Mouse (Mus musculus) ES-E14 (cell line): ENCODE data around the gene Marcksl1. TPM values are rescaled to one million over a fixed set of nuclear protein-coding genes. Genes with fewer than 3 reads are reported as not detected.
"Not testable (repeated sequence)": the region's sequence is repeated elsewhere in the genome, so short reads cannot be mapped to it uniquely, and the experiment has no call there.

ENCODE experiments used
- DNase-seq: peaks from one replicate; pipeline ENCODE4 v3.0.0-alpha.2; 2013; ENCODE audit warnings: low read depth, low spot score
- H3K27ac ChIP-seq: 2 replicates; pipeline ENCODE4 v1.5.1; 2012; ENCODE audit warnings: low read depth, mild to moderate bottlenecking, low read length, moderate library complexity, mixed read lengths; ENCODE audit not compliant: poor library complexity, insufficient read depth, severe bottlenecking
- H3K36me3 ChIP-seq: 2 replicates; pipeline ENCODE4 v1.6.1; 2012; ENCODE audit warnings: mild to moderate bottlenecking, low read length, moderate library complexity, mixed read lengths; ENCODE audit not compliant: control insufficient read depth, poor library complexity, insufficient read depth, severe bottlenecking
- H3K4me1 ChIP-seq, 2 experiments: fragments of 150-350 bp in 1 of 2; sonication (generic) in 1 of 2; 2 replicates each; pipeline ENCODE4 v1.6.1; 2012; ENCODE audit warnings: low read length in 2 of 2, mild to moderate bottlenecking in 1 of 2, mixed read lengths in 1 of 2; ENCODE audit not compliant: control insufficient read depth in 2 of 2, insufficient read depth in 2 of 2, poor library complexity in 1 of 2
- H3K4me3 ChIP-seq, 2 experiments: fragments of 150-350 bp in 1 of 2; sonication (generic) in 1 of 2; 2 replicates each; pipeline ENCODE4 v1.5.1; 2012; ENCODE audit warnings: low read length in 2 of 2, low read depth in 1 of 2, mild to moderate bottlenecking in 1 of 2, mixed read lengths in 1 of 2; ENCODE audit not compliant: insufficient read depth in 1 of 2, poor library complexity in 1 of 2, severe bottlenecking in 1 of 2
- H3K9ac ChIP-seq: 2 replicates; pipeline ENCODE4 v1.6.1; 2012; ENCODE audit warnings: low read depth, mild to moderate bottlenecking, low read length, mixed read lengths; ENCODE audit not compliant: poor library complexity, insufficient read depth, severe bottlenecking
- H3K9me3 ChIP-seq: fragments of 150-350 bp; sonication (generic); 2 replicates; pipeline ENCODE4 v1.6.1; 2012; ENCODE audit warnings: low read depth, mild to moderate bottlenecking, low read length; ENCODE audit not compliant: control insufficient read depth, insufficient read depth
- CHD2 ChIP-seq: IDR thresholded peaks from 2 replicates; pipeline ENCODE4 v1.6.1; 2014; ENCODE audit warnings: mild to moderate bottlenecking, low read depth, low read length, inconsistent platforms
- HCFC1 ChIP-seq: IDR thresholded peaks from 2 replicates; pipeline ENCODE4 v1.6.1; 2012; ENCODE audit warnings: low read length, inconsistent platforms, borderline replicate concordance; ENCODE audit not compliant: insufficient read depth
- MAFK ChIP-seq: IDR thresholded peaks from 2 replicates; pipeline ENCODE4 v1.6.1; 2014; ENCODE audit warnings: mild to moderate bottlenecking, low read depth, low read length, inconsistent platforms; ENCODE audit not compliant: insufficient read depth
- ZC3H11A ChIP-seq: IDR thresholded peaks from 2 replicates; pipeline ENCODE4 v1.6.1; 2012; ENCODE audit warnings: low read depth, mild to moderate bottlenecking, inconsistent platforms, low read length, borderline replicate concordance
- ZNF384 ChIP-seq: IDR thresholded peaks from 2 replicates; pipeline ENCODE4 v1.6.1; 2012; ENCODE audit warnings: low read depth, low read length, inconsistent platforms
- in situ Hi-C, 2 experiments: fragments of 600-800 bp; cut with MboI; formaldehyde crosslinking; loops; one replicate each; pipeline ENCODE4 v1.15.1; 2025; ENCODE audit warnings: low sequenced_read_pairs in 2 of 2, inconsistent platforms in 1 of 2; ENCODE audit not compliant: unreplicated experiment in 2 of 2
- total RNA-seq: library from RNA; depleted of rRNA; stranded (reverse); fragments of 300-350 nt; gene quantifications from 2 replicates; pipeline ENCODE4 v1.2.3, GENCODE M21; 2012

Gene Marcksl1
- total RNA-seq, 1 experiment, result 233 TPM

DNA sequence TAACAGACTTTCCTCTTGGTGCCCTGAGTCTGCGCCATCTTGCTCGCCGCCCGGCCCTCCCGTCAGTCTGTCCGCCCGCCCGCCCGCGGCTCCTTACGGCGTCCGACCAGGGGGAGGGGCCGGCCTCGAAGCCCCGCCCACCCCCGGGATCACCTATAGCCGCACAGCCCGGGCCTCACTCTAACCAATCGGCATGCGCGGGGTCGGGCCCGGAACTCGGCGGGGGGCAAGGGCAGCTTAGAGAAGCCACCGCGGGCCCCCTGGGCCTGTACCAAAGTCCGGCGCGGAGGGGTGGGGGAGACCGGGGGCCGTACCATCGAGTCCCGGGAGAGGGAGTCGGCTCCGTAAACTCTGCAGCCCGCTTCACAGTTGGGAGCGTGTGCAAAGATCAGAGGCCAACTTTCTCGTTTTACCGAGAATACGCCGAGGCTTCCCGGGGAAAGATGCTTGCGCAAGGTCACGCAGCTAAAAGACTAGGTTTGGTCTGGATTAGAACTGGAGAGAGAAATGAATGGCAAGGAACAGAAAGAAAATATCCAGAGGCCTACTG, 29.3 kb downstream of the Marcksl1 start, which contains the start of gene Hdac1:
Hdac1 (minus strand) TSS at position 122 of the 550 bp plus-strand sequence.
- TF ChIP-seq ZC3H11A (no peak), HCFC1 (no peak), MAFK (no peak), ZNF384 (no peak), CHD2 (no peak)
- H3K36me3 ChIP-seq, result peaks cover 8% of the 10 kb centered on the region; the same call in 1 of the 2 replicates
- peak within 1 kb of the TSS; percentile 75 to 94 for H3K4me3 ChIP-seq
- H3K9ac ChIP-seq, result peak within 1 kb of the TSS; percentile 86
- peak within 1 kb of the TSS; percentile 88 for H3K27ac ChIP-seq
- in situ Hi-C loops, result no loop called here
- H3K4me1 ChIP-seq, result peaks cover 4% of the 10 kb centered on the region in 2 experiments; a peak in 2 of 4 replicates
- DNase-seq, result peak; percentile 97
- H3K9me3 ChIP-seq, result no peaks in the 10 kb centered on the region

DNA sequence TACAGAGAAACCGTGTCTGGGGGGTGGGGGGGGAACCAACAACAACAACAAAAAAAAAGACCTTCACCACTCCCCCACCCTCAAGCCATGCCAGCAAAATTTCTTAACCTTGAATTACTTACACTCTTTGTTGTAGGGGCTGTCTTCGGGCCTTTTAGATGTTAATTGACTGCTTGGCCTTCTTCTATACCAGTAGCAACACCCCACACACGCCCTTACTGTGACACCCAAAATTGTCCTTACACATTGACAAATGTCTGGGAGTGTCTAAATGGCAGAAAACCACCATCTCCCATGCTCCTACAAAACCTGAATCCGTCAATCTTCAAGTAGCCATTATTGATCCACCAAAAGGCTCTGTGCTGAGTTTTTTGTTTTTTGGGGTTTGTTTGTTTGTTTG, 30.7 kb downstream of the Marcksl1 start:
- H3K36me3 ChIP-seq, result peaks cover 7% of the 10 kb centered on the region; the same call in 1 of the 2 replicates
- H3K9me3 ChIP-seq, result no peaks in the 10 kb centered on the region
- peak overlapping the region; percentile 8 to 10; a peak in 2 of 4 replicates for H3K4me3 ChIP-seq
- DNase-seq, result no peak
- no peak for TF ChIP-seq HCFC1
- TF ChIP-seq MAFK, result no peak
- TF ChIP-seq ZC3H11A, result no peak
- no peak for TF ChIP-seq ZNF384
- TF ChIP-seq CHD2, result no peak
- H3K4me1 ChIP-seq, result peaks cover 4% of the 10 kb centered on the region in 2 experiments; a peak in 2 of 4 replicates
- peak overlapping the region; percentile 82; the same call in 1 of the 2 replicates for H3K27ac ChIP-seq
- peak overlapping the region; percentile 16; the same call in 1 of the 2 replicates for H3K9ac ChIP-seq
- in situ Hi-C loops, result no loop called here

GRCm38 (mm10) chr4:129547631-129548030, 34.2 kb downstream of the Marcksl1 start:
- H3K4me1 ChIP-seq, H3K9ac ChIP-seq, H3K36me3 ChIP-seq, H3K27ac ChIP-seq, in situ Hi-C loops, H3K4me3 ChIP-seq, DNase-seq, H3K9me3 ChIP-seq: not testable (repeated sequence)

DNA sequence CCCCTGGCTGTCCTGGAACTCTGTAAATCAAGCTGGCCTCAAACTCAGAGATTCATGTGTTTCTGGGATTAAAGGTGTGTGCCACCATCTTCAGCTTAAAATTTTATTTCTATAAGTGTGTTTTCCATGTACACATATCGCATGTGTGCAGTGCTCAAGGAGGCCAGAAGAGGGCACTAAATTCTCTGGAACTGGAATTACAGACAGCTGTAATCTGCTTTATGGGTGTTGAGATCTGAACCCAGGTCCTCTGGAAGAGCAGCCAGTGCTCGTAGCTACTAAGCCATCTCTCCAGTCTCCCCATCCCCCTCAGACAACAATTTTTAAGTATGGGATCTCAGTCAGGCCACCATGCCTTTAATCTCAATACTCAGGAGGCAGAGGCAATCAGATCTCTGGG, 35.9 kb downstream of the Marcksl1 start:
- in situ Hi-C loops, result no loop called here
- Histone ChIP-seq H3K36me3 (peaks cover 7% of the 10 kb centered on the region; the same call in 1 of the 2 replicates), H3K4me3 (no peak overlapping the region), H3K27ac (no peak overlapping the region), H3K4me1 (peaks cover 1 to 6% of the 10 kb centered on the region in 2 experiments; a peak in 2 of 4 replicates), H3K9me3 (no peaks in the 10 kb centered on the region), H3K9ac (no peak overlapping the region)
- no peak for DNase-seq
- TF ChIP-seq MAFK, result no peak
- no peak for TF ChIP-seq CHD2
- no peak for TF ChIP-seq ZC3H11A
- TF ChIP-seq ZNF384, result no peak
- no peak for TF ChIP-seq HCFC1
